11 mouse cellular contexts compared by ENCODE assay signal in the genomic region with DNA sequence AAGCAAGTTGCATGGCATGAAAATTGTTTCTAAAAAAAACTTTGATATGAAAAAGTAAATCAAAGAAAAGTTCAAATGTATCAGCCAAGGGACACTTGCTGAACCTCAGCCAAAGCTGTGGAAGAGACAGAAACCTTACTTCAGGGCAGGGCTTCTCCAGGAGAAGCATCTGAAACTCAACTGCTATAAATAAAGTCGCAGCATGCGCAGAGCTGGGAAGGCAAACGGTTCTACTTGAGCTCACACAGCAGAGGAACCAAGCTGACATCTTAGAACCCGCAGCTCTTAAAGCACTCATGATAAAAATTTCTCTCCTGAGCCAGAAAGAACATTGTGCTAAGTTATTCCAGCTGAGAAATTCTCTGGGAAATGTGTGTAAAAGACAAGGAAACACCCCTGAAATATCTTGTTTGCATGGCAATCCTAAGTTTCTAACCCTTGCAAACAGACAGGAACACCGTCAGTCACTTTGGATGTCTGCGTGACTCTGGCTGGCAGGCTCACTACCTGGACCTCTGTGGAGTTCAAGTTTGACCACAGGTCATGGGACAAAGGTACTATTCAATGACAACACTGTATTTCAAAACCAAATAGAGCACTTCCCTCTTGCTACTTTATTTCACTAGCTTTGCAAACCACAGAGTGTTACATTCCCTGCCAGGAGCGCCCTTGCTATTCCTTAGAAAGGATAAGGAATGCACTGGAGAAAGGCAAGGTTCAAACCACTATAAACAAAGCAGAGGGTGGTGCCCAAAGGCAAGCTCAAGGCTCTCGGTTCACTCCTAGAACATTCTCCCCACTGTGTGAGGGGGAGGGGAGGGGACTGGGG. TPM values are rescaled to one million over a fixed set of nuclear protein-coding genes. Genes with fewer than 3 reads are reported as not detected.
DNase-seq lines count a peak whose midpoint lies in the region; ATAC-seq and TF ChIP-seq lines count a peak whose summit lies in the region.
"Had no signal": no experiment of that assay in that cellular context is flagged by ENCODE, and none has a peak within 500 bp of the region (broad histone marks: within the 10 kb centered on the region; RNA-seq: fewer than 3 reads in every experiment).

No protein-coding gene starts in this region.

- H3K9ac ChIP-seq in liver, postnatal 0 days (replicated peaks), result no peak overlapping the region
- no peak overlapping the region for H3K9ac ChIP-seq in hindbrain, postnatal 0 days (replicated peaks; ENCODE audit: low read length)
- H3K9ac ChIP-seq: forebrain, embryonic 12.5 days had no signal

- no peak for TF ChIP-seq EP300 in liver, postnatal 0 days (IDR thresholded peaks at IDR 0.05; ENCODE audit: low read depth)

- H3K9me3 ChIP-seq in liver, postnatal 0 days (ENCODE audit: low read length), result no peaks in the 10 kb centered on the region
- H3K9me3 ChIP-seq in hindbrain, postnatal 0 days (ENCODE audit: low read length), result no peaks in the 10 kb centered on the region
- H3K9me3 ChIP-seq: forebrain, embryonic 12.5 days; megakaryocyte, embryonic 14.5 days had no signal

- peaks cover 13% of the 10 kb centered on the region for H3K4me1 ChIP-seq in liver, postnatal 0 days (ENCODE audit: insufficient read depth)
- no peaks in the 10 kb centered on the region for H3K4me1 ChIP-seq in hindbrain, postnatal 0 days (ENCODE audit: insufficient read depth, low read length)
- H3K4me1 ChIP-seq: forebrain, embryonic 12.5 days had no signal

- WGBS in liver, postnatal 0 days (ENCODE audit: insufficient replicate concordance), result 42% methylated on average over 8 of the region's 8 CpGs
- WGBS in hindbrain, postnatal 0 days, result 60% methylated on average over 8 of the region's 8 CpGs

- intact Hi-C loops in heart, postnatal 14 days (cut with DNase I), result no loop called here
- intact Hi-C loops in left cerebral cortex, postnatal 4 days (cut with DNase I), result no loop called here
- intact Hi-C loops in gastrocnemius, postnatal 14 days (cut with DNase I; ENCODE audit: low total_unique reads), result no loop called here

- H3K4me2 ChIP-seq in liver, postnatal 0 days (ENCODE audit: low read depth, low read length), result peak overlapping the region; percentile 46
- no peak overlapping the region for H3K4me2 ChIP-seq in hindbrain, postnatal 0 days (ENCODE audit: low read depth, low read length)
- H3K4me2 ChIP-seq: forebrain, embryonic 12.5 days had no signal

- peak; percentile 84 for DNase-seq in heart, adult 11 months
- DNase-seq in heart, postnatal 14 days, result no peak
- DNase-seq in 3134 (ENCODE audit: extremely low read depth, insufficient read length, low spot score), result peak; percentile 44
- DNase-seq in brain, adult 2 months (ENCODE audit: low read depth, low spot score), result peak; percentile 66
- DNase-seq in liver, postnatal 0 days, result no peak
- DNase-seq in hindbrain, postnatal 0 days (ENCODE audit: low spot score), result no peak
- no peak for DNase-seq in left cerebral cortex, postnatal 4 days
- no peak for DNase-seq in gastrocnemius, postnatal 14 days
- DNase-seq: cerebellum, adult 2 months had no signal

- no peaks in the 10 kb centered on the region for H3K27me3 ChIP-seq in liver, postnatal 0 days (ENCODE audit: insufficient read depth, low read length)
- H3K27me3 ChIP-seq in hindbrain, postnatal 0 days (ENCODE audit: insufficient read depth, low read length), result no peaks in the 10 kb centered on the region
- H3K27me3 ChIP-seq: forebrain, embryonic 12.5 days; megakaryocyte, embryonic 14.5 days had no signal

- H3K27ac ChIP-seq in liver, postnatal 0 days (ENCODE audit: low read depth), result peak overlapping the region; percentile 69
- H3K27ac ChIP-seq in hindbrain, postnatal 0 days, result no peak overlapping the region
- H3K27ac ChIP-seq: forebrain, embryonic 12.5 days had no signal

- no peak for TF ChIP-seq CTCF in liver, postnatal 0 days (IDR thresholded peaks at IDR 0.05; ENCODE audit: low read depth)
- TF ChIP-seq CTCF in hindbrain, postnatal 0 days (IDR thresholded peaks at IDR 0.05; ENCODE audit: low read depth), result no peak

- peak; percentile 92 for ATAC-seq in liver, postnatal 0 days
- no peak for ATAC-seq in hindbrain, postnatal 0 days

- no peak overlapping the region for H3K4me3 ChIP-seq in liver, postnatal 0 days (ENCODE audit: low read depth, low read length)
- no peak overlapping the region for H3K4me3 ChIP-seq in hindbrain, postnatal 0 days (ENCODE audit: low read length)
- H3K4me3 ChIP-seq: forebrain, embryonic 12.5 days; megakaryocyte, embryonic 14.5 days had no signal

- no peaks in the 10 kb centered on the region for H3K36me3 ChIP-seq in liver, postnatal 0 days (replicated peaks; ENCODE audit: insufficient read depth, low read length)
- H3K36me3 ChIP-seq in hindbrain, postnatal 0 days (ENCODE audit: insufficient read depth, low read length), result no peaks in the 10 kb centered on the region
- H3K36me3 ChIP-seq: forebrain, embryonic 12.5 days had no signal

RNA-seq across cellular contexts. Expression of gene Adcy9, which starts 15.2 kb away (rescaled TPM):
- total RNA-seq in heart, postnatal 14 days (2021), result 10 to 100 TPM; 21.2 to 25.0 TPM
- polyA plus RNA-seq in liver, postnatal 0 days (2015; fragmentation: Nextera tagmentation; extraction: Ambion mirVana), result 0.80 and 0.94 TPM in 2 replicates
- total RNA-seq in hindbrain, postnatal 0 days (2014; rRNA removed), result 27.7 and 31.6 TPM in 2 replicates
- polyA plus RNA-seq in hindbrain, postnatal 0 days (2015; fragmentation: Nextera tagmentation; extraction: Ambion mirVana), result 4.0 and 4.3 TPM in 2 replicates
- 10 to 100 TPM; 21.1 to 22.3 TPM for total RNA-seq in left cerebral cortex, postnatal 4 days (2021)
- 10 to 100 TPM; 22.3 to 22.7 TPM for total RNA-seq in gastrocnemius, postnatal 14 days (2021)

Comparison
In these comparisons a context has a peak if more than half of its experiments do, and no peak if none do; other contexts are left out.
1. DNase-seq: peak in heart, adult 11 months (single experiment), 3134 (single experiment) and brain, adult 2 months (single experiment); none in heart, postnatal 14 days (0 of 2), liver, postnatal 0 days (single experiment), hindbrain, postnatal 0 days (single experiment), left cerebral cortex, postnatal 4 days (single experiment) and gastrocnemius, postnatal 14 days (single experiment).